Comparison of ENCODE assay signal across 18 mouse cellular contexts in genomic region chr15:72331262-72331661, GRCm38 (mm10).
DNase-seq lines count a peak whose midpoint lies in the region; ATAC-seq and TF ChIP-seq lines count a peak whose summit lies in the region.
"Had no signal": no experiment of that assay in that cellular context is flagged by ENCODE, and none has a peak within 500 bp of the region (broad histone marks: within the 10 kb centered on the region; RNA-seq: fewer than 3 reads in every experiment).

No protein-coding gene starts in this region.

- peak; percentile 25; the same call in 1 of the 2 replicates for ATAC-seq in midbrain, embryonic 13.5 days
- peak; percentile 64; the same call in 1 of the 2 replicates for ATAC-seq in midbrain, embryonic 15.5 days (replicated peaks)
- no peak for ATAC-seq in midbrain, embryonic 11.5 days (ENCODE audit: low FRiP score)
- ATAC-seq in midbrain, postnatal 0 days (ENCODE audit: low FRiP score), result peak; percentile 72; the same call in 1 of the 2 replicates
- no peak for ATAC-seq in megakaryocyte, adult 5-6 weeks (ENCODE audit: poor library complexity, severe bottlenecking)
- ATAC-seq: forebrain, embryonic 13.5 days; forebrain, embryonic 15.5 days had no signal

- DNase-seq in midbrain, embryonic 10.5 days (ENCODE audit: low spot score), result no peak
- no peak for DNase-seq in midbrain, embryonic 11.5 days (ENCODE audit: low spot score, missing footprints)
- DNase-seq in midbrain, postnatal 0 days (ENCODE audit: low spot score), result no peak
- DNase-seq: adrenal gland, adult 2 months; adrenal gland, postnatal 10 days; adrenal gland, postnatal 25 days; cerebellum, adult 11-12 months; cerebellum, adult 2 months; cerebellum, adult 9-10 months; cerebellum, postnatal 10 days; cerebellum, postnatal 25 days had no signal

- H3K9me3 ChIP-seq in midbrain, embryonic 13.5 days, result no peaks in the 10 kb centered on the region
- H3K9me3 ChIP-seq in midbrain, embryonic 10.5 days (replicated peaks), result no peaks in the 10 kb centered on the region
- H3K9me3 ChIP-seq in midbrain, embryonic 15.5 days, result no peaks in the 10 kb centered on the region
- no peaks in the 10 kb centered on the region for H3K9me3 ChIP-seq in midbrain, embryonic 11.5 days (ENCODE audit: control insufficient read depth, low read length)
- no peaks in the 10 kb centered on the region for H3K9me3 ChIP-seq in midbrain, postnatal 0 days (ENCODE audit: low read length)
- H3K9me3 ChIP-seq: embryonic facial prominence, embryonic 10.5 days; embryonic facial prominence, embryonic 12.5 days; forebrain, embryonic 13.5 days; forebrain, embryonic 15.5 days had no signal

- no peaks in the 10 kb centered on the region for H3K27me3 ChIP-seq in midbrain, embryonic 13.5 days
- no peaks in the 10 kb centered on the region for H3K27me3 ChIP-seq in midbrain, embryonic 10.5 days (ENCODE audit: low read depth, poor library complexity, severe bottlenecking)
- H3K27me3 ChIP-seq in midbrain, embryonic 15.5 days (replicated peaks), result no peaks in the 10 kb centered on the region
- no peaks in the 10 kb centered on the region for H3K27me3 ChIP-seq in midbrain, embryonic 11.5 days (ENCODE audit: control insufficient read depth, insufficient read depth, low read length)
- H3K27me3 ChIP-seq in midbrain, postnatal 0 days (ENCODE audit: insufficient read depth, low read length), result no peaks in the 10 kb centered on the region
- H3K27me3 ChIP-seq: embryonic facial prominence, embryonic 12.5 days; forebrain, embryonic 13.5 days; forebrain, embryonic 15.5 days had no signal

- peak overlapping the region; percentile 53 for H3K27ac ChIP-seq in midbrain, embryonic 13.5 days
- H3K27ac ChIP-seq in midbrain, embryonic 10.5 days (replicated peaks), result no peak overlapping the region
- H3K27ac ChIP-seq in midbrain, embryonic 15.5 days, result peak overlapping the region; percentile 27; the same call in 1 of the 2 replicates
- no peak overlapping the region for H3K27ac ChIP-seq in midbrain, embryonic 11.5 days (ENCODE audit: low read depth, low read length)
- H3K27ac ChIP-seq in midbrain, postnatal 0 days (ENCODE audit: low read depth, low read length), result peak overlapping the region; percentile 21; the same call in 1 of the 2 replicates
- H3K27ac ChIP-seq: embryonic facial prominence, embryonic 10.5 days; embryonic facial prominence, embryonic 12.5 days; forebrain, embryonic 13.5 days; forebrain, embryonic 15.5 days had no signal

- no peaks in the 10 kb centered on the region for H3K36me3 ChIP-seq in midbrain, embryonic 13.5 days
- H3K36me3 ChIP-seq in midbrain, embryonic 10.5 days, result no peaks in the 10 kb centered on the region
- no peaks in the 10 kb centered on the region for H3K36me3 ChIP-seq in midbrain, embryonic 15.5 days (replicated peaks)
- no peaks in the 10 kb centered on the region for H3K36me3 ChIP-seq in midbrain, embryonic 11.5 days (ENCODE audit: control insufficient read depth, insufficient read depth, low read length)
- H3K36me3 ChIP-seq in midbrain, postnatal 0 days (ENCODE audit: insufficient read depth, low read length), result no peaks in the 10 kb centered on the region
- H3K36me3 ChIP-seq: embryonic facial prominence, embryonic 10.5 days; embryonic facial prominence, embryonic 12.5 days; forebrain, embryonic 15.5 days had no signal

- no peak overlapping the region for H3K4me3 ChIP-seq in midbrain, embryonic 13.5 days (replicated peaks)
- no peak overlapping the region for H3K4me3 ChIP-seq in midbrain, embryonic 10.5 days
- no peak overlapping the region for H3K4me3 ChIP-seq in midbrain, embryonic 15.5 days
- no peak overlapping the region for H3K4me3 ChIP-seq in midbrain, embryonic 11.5 days (ENCODE audit: low read depth, low read length)
- no peak overlapping the region for H3K4me3 ChIP-seq in midbrain, postnatal 0 days (ENCODE audit: low read depth, low read length)
- H3K4me3 ChIP-seq: embryonic facial prominence, embryonic 10.5 days; embryonic facial prominence, embryonic 12.5 days; forebrain, embryonic 13.5 days; forebrain, embryonic 15.5 days had no signal

- no peak for TF ChIP-seq CTCF in midbrain, postnatal 0 days (IDR thresholded peaks at IDR 0.05)

- peaks cover 19% of the 10 kb centered on the region for H3K4me1 ChIP-seq in midbrain, embryonic 13.5 days (replicated peaks)
- peaks cover 16% of the 10 kb centered on the region; the same call in 1 of the 2 replicates for H3K4me1 ChIP-seq in midbrain, embryonic 10.5 days
- peaks cover 16% of the 10 kb centered on the region for H3K4me1 ChIP-seq in midbrain, embryonic 15.5 days
- H3K4me1 ChIP-seq in midbrain, embryonic 11.5 days (ENCODE audit: control insufficient read depth, insufficient read depth, low read length), result no peaks in the 10 kb centered on the region
- no peaks in the 10 kb centered on the region for H3K4me1 ChIP-seq in midbrain, postnatal 0 days (ENCODE audit: insufficient read depth, low read length)
- H3K4me1 ChIP-seq: embryonic facial prominence, embryonic 10.5 days; embryonic facial prominence, embryonic 12.5 days had no signal

- H3K4me2 ChIP-seq in midbrain, embryonic 13.5 days (replicated peaks), result no peak overlapping the region
- H3K4me2 ChIP-seq in midbrain, embryonic 15.5 days, result no peak overlapping the region
- no peak overlapping the region for H3K4me2 ChIP-seq in midbrain, embryonic 11.5 days
- no peak overlapping the region for H3K4me2 ChIP-seq in midbrain, postnatal 0 days (ENCODE audit: low read depth, low read length, poor library complexity, severe bottlenecking)
- H3K4me2 ChIP-seq: embryonic facial prominence, embryonic 12.5 days; forebrain, embryonic 13.5 days; forebrain, embryonic 15.5 days had no signal

- no peak overlapping the region for H3K9ac ChIP-seq in midbrain, embryonic 13.5 days (replicated peaks)
- H3K9ac ChIP-seq in midbrain, embryonic 15.5 days, result no peak overlapping the region
- no peak overlapping the region for H3K9ac ChIP-seq in midbrain, embryonic 11.5 days (ENCODE audit: low read length)
- no peak overlapping the region for H3K9ac ChIP-seq in midbrain, postnatal 0 days (replicated peaks; ENCODE audit: low read length, poor library complexity, severe bottlenecking)
- H3K9ac ChIP-seq: embryonic facial prominence, embryonic 12.5 days; forebrain, embryonic 13.5 days; forebrain, embryonic 15.5 days had no signal

- 75% methylated on average over 4 of the region's 4 CpGs for WGBS in midbrain, embryonic 13.5 days
- 79% methylated on average over 4 of the region's 4 CpGs for WGBS in midbrain, embryonic 10.5 days
- 48% methylated on average over 4 of the region's 4 CpGs for WGBS in midbrain, embryonic 15.5 days
- 84% methylated on average over 4 of the region's 4 CpGs for WGBS in midbrain, embryonic 11.5 days
- WGBS in midbrain, postnatal 0 days, result 38% methylated on average over 4 of the region's 4 CpGs

Comparison
In these comparisons a context has a peak if more than half of its experiments do, and no peak if none do; other contexts are left out.
1. ATAC-seq: peak in midbrain, embryonic 13.5 days (single experiment), midbrain, embryonic 15.5 days (single experiment) and midbrain, postnatal 0 days (single experiment); none in midbrain, embryonic 11.5 days (single experiment) and megakaryocyte, adult 5-6 weeks (single experiment).
2. H3K27ac ChIP-seq: peak in midbrain, embryonic 13.5 days (single experiment), midbrain, embryonic 15.5 days (single experiment) and midbrain, postnatal 0 days (single experiment); none in midbrain, embryonic 10.5 days (single experiment) and midbrain, embryonic 11.5 days (single experiment).